Mouse (Mus musculus): ENCODE results near the gene Smg6. TPM values are rescaled to one million over a fixed set of nuclear protein-coding genes. Genes with fewer than 3 reads are reported as not detected.

Gene Smg6
- polyA plus RNA-seq (2014; fragmentation: Nextera tagmentation; extraction: Ambion mirVana): 14.0 and 15.9 TPM in 2 replicates

GRCm38 (mm10) chr11:74925577-74926387 lies at the start of gene Smg6, which contains the start of gene Srr:
Smg6 (plus strand) TSS chr11:74925823.
Srr (minus strand) TSS chr11:74925948.
- Histone ChIP-seq H3K4me3 (replicated peaks; ENCODE audit: low read depth, low read length) (peak within 1 kb of the TSS; percentile 89), H3K4me2 (ENCODE audit: low read length) (peak within 1 kb of the TSS; percentile 73), H3K9me3 (ENCODE audit: control insufficient read depth, low read length) (no peaks in the 10 kb centered on the region), H3K4me1 (ENCODE audit: control insufficient read depth, insufficient read depth, low read length) (peaks cover 16% of the 10 kb centered on the region), H3K27ac (replicated peaks; ENCODE audit: low read depth, low read length) (peak within 1 kb of the TSS; percentile 98), H3K36me3 (ENCODE audit: control insufficient read depth, insufficient read depth, low read length) (peaks cover 11% of the 10 kb centered on the region), H3K9ac (replicated peaks; ENCODE audit: low read length) (peak within 1 kb of the TSS; percentile 85), H3K27me3 (ENCODE audit: control insufficient read depth, insufficient read depth, low read length) (no peaks in the 10 kb centered on the region)
- peak; percentile 99 for DNase-seq
- ATAC-seq (ENCODE audit: low FRiP score, low TSS enrichment): peak; percentile 95
- under 1% methylated on average over 88 of the region's 88 CpGs for WGBS

GRCm38 (mm10) chr11:74876801-74877200 lies 48.8 kb upstream of the Smg6 start:
- Histone ChIP-seq H3K9ac (replicated peaks; ENCODE audit: low read length) (no peak overlapping the region), H3K4me1 (ENCODE audit: control insufficient read depth, insufficient read depth, low read length) (peaks cover 31% of the 10 kb centered on the region), H3K4me3 (replicated peaks; ENCODE audit: low read depth, low read length) (no peak overlapping the region), H3K36me3 (ENCODE audit: control insufficient read depth, insufficient read depth, low read length) (no peaks in the 10 kb centered on the region), H3K4me2 (ENCODE audit: low read length) (peak overlapping the region; percentile 41), H3K27ac (replicated peaks; ENCODE audit: low read depth, low read length) (peak overlapping the region; percentile 80), H3K9me3 (ENCODE audit: control insufficient read depth, low read length) (no peaks in the 10 kb centered on the region), H3K27me3 (ENCODE audit: control insufficient read depth, insufficient read depth, low read length) (no peaks in the 10 kb centered on the region)
- ATAC-seq (ENCODE audit: low FRiP score, low TSS enrichment): peak; percentile 88
- WGBS: 0% methylated on average over 9 of the region's 9 CpGs
- DNase-seq: peak; percentile 86

GRCm38 (mm10) chr11:74880999-74881398 lies 44.6 kb upstream of the Smg6 start:
- ATAC-seq (ENCODE audit: low FRiP score, low TSS enrichment) (no peak), DNase-seq (no peak)
- Histone ChIP-seq H3K4me1 (ENCODE audit: control insufficient read depth, insufficient read depth, low read length) (peaks cover 19% of the 10 kb centered on the region), H3K27ac (replicated peaks; ENCODE audit: low read depth, low read length) (no peak overlapping the region), H3K9me3 (ENCODE audit: control insufficient read depth, low read length) (no peaks in the 10 kb centered on the region), H3K36me3 (ENCODE audit: control insufficient read depth, insufficient read depth, low read length) (peaks cover 12% of the 10 kb centered on the region), H3K4me3 (replicated peaks; ENCODE audit: low read depth, low read length) (no peak overlapping the region), H3K27me3 (ENCODE audit: control insufficient read depth, insufficient read depth, low read length) (no peaks in the 10 kb centered on the region), H3K9ac (replicated peaks; ENCODE audit: low read length) (no peak overlapping the region), H3K4me2 (ENCODE audit: low read length) (no peak overlapping the region)
- WGBS: 89% methylated on average over 9 of the region's 9 CpGs

GRCm38 (mm10) chr11:74881979-74882378 lies 43.6 kb upstream of the Smg6 start:
- 56% methylated on average over 14 of the region's 14 CpGs for WGBS

GRCm38 (mm10) chr11:74883098-74883497 lies 42.5 kb upstream of the Smg6 start:
- ATAC-seq (ENCODE audit: low FRiP score, low TSS enrichment) (no peak), DNase-seq (peak; percentile 25)
- H3K9ac ChIP-seq (replicated peaks; ENCODE audit: low read length): no peak overlapping the region
- no peak overlapping the region for H3K4me3 ChIP-seq (replicated peaks; ENCODE audit: low read depth, low read length)
- no peaks in the 10 kb centered on the region for H3K9me3 ChIP-seq (ENCODE audit: control insufficient read depth, low read length)
- no peaks in the 10 kb centered on the region for H3K27me3 ChIP-seq (ENCODE audit: control insufficient read depth, insufficient read depth, low read length)
- WGBS: 95% methylated on average over 10 of the region's 10 CpGs
- no peak overlapping the region for H3K4me2 ChIP-seq (ENCODE audit: low read length)
- H3K4me1 ChIP-seq (ENCODE audit: control insufficient read depth, insufficient read depth, low read length): no peaks in the 10 kb centered on the region
- H3K27ac ChIP-seq (replicated peaks; ENCODE audit: low read depth, low read length): no peak overlapping the region
- H3K36me3 ChIP-seq (ENCODE audit: control insufficient read depth, insufficient read depth, low read length): peaks cover 12% of the 10 kb centered on the region

More at GRCm38 (mm10) chr11:74881979-74882378, 43.6 kb upstream of the Smg6 start:
- H3K36me3 ChIP-seq (ENCODE audit: control insufficient read depth, insufficient read depth, low read length): peaks cover 12% of the 10 kb centered on the region
- no peak overlapping the region for H3K9ac ChIP-seq (replicated peaks; ENCODE audit: low read length)
- H3K4me2 ChIP-seq (ENCODE audit: low read length): no peak overlapping the region
- peak; percentile 35 for DNase-seq
- no peak for ATAC-seq (ENCODE audit: low FRiP score, low TSS enrichment)
- no peaks in the 10 kb centered on the region for H3K27me3 ChIP-seq (ENCODE audit: control insufficient read depth, insufficient read depth, low read length)
- no peaks in the 10 kb centered on the region for H3K9me3 ChIP-seq (ENCODE audit: control insufficient read depth, low read length)
- peak overlapping the region; percentile 55; the same call in 1 of the 2 replicates for H3K27ac ChIP-seq (replicated peaks; ENCODE audit: low read depth, low read length)
- H3K4me3 ChIP-seq (replicated peaks; ENCODE audit: low read depth, low read length): no peak overlapping the region
- H3K4me1 ChIP-seq (ENCODE audit: control insufficient read depth, insufficient read depth, low read length): peaks cover 9% of the 10 kb centered on the region

- no peaks in the 10 kb centered on the region for H3K9me3 ChIP-seq (ENCODE audit: control insufficient read depth, low read length)
- ATAC-seq (ENCODE audit: low FRiP score, low TSS enrichment): no peak
- H3K4me2 ChIP-seq (ENCODE audit: low read length): no peak overlapping the region
- H3K36me3 ChIP-seq (ENCODE audit: control insufficient read depth, insufficient read depth, low read length): peaks cover 3% of the 10 kb centered on the region; the same call in 1 of the 2 replicates
- DNase-seq: no peak
- H3K27me3 ChIP-seq (ENCODE audit: control insufficient read depth, insufficient read depth, low read length): no peaks in the 10 kb centered on the region
- H3K4me1 ChIP-seq (ENCODE audit: control insufficient read depth, insufficient read depth, low read length): peaks cover 13% of the 10 kb centered on the region; the same call in 1 of the 2 replicates
- H3K4me3 ChIP-seq (replicated peaks; ENCODE audit: low read depth, low read length): no peak overlapping the region
- H3K27ac ChIP-seq (replicated peaks; ENCODE audit: low read depth, low read length): no peak overlapping the region
- 90% methylated on average over 4 of the region's 4 CpGs for WGBS
- H3K9ac ChIP-seq (replicated peaks; ENCODE audit: low read length): no peak overlapping the region
Measured at GRCm38 (mm10) chr11:74894619-74895018, 31.0 kb upstream of the Smg6 start.

- no peaks in the 10 kb centered on the region for H3K27me3 ChIP-seq (ENCODE audit: control insufficient read depth, insufficient read depth, low read length)
- H3K4me2 ChIP-seq (ENCODE audit: low read length): peak overlapping the region; percentile 92
Measured at GRCm38 (mm10) chr11:74895980-74896900, 29.4 kb upstream of the Smg6 start.

GRCm38 (mm10) chr11:74896901-74897677 lies 28.5 kb upstream of the Smg6 start, which contains the start of gene Sgsm2:
Sgsm2 (minus strand) TSS chr11:74897060.
- ATAC-seq (ENCODE audit: low FRiP score, low TSS enrichment): peak; percentile 83
- WGBS: under 1% methylated on average over 60 of the region's 74 CpGs
- H3K4me1 ChIP-seq (ENCODE audit: control insufficient read depth, insufficient read depth, low read length): peaks cover 13% of the 10 kb centered on the region; the same call in 1 of the 2 replicates

More at GRCm38 (mm10) chr11:74895980-74896900, 29.4 kb upstream of the Smg6 start:
- WGBS: under 1% methylated on average over 54 of the region's 55 CpGs
- ATAC-seq (ENCODE audit: low FRiP score, low TSS enrichment) (peak; percentile 63), DNase-seq (peak; percentile 75)
- Histone ChIP-seq H3K4me1 (ENCODE audit: control insufficient read depth, insufficient read depth, low read length) (peaks cover 13% of the 10 kb centered on the region; the same call in 1 of the 2 replicates), H3K4me3 (replicated peaks; ENCODE audit: low read depth, low read length) (peak overlapping the region; percentile 86), H3K27ac (replicated peaks; ENCODE audit: low read depth, low read length) (peak overlapping the region; percentile 93), H3K9ac (replicated peaks; ENCODE audit: low read length) (peak overlapping the region; percentile 89), H3K36me3 (ENCODE audit: control insufficient read depth, insufficient read depth, low read length) (peaks cover 19% of the 10 kb centered on the region), H3K9me3 (ENCODE audit: control insufficient read depth, low read length) (no peaks in the 10 kb centered on the region)

More at GRCm38 (mm10) chr11:74896901-74897677, 28.5 kb upstream of the Smg6 start, which contains the start of gene Sgsm2:
- Histone ChIP-seq H3K27ac (replicated peaks; ENCODE audit: low read depth, low read length) (peak within 1 kb of the TSS; percentile 93), H3K36me3 (ENCODE audit: control insufficient read depth, insufficient read depth, low read length) (peaks cover 28% of the 10 kb centered on the region), H3K4me2 (ENCODE audit: low read length) (peak within 1 kb of the TSS; percentile 92), H3K4me3 (replicated peaks; ENCODE audit: low read depth, low read length) (peak within 1 kb of the TSS; percentile 86), H3K27me3 (ENCODE audit: control insufficient read depth, insufficient read depth, low read length) (no peaks in the 10 kb centered on the region), H3K9ac (replicated peaks; ENCODE audit: low read length) (peak within 1 kb of the TSS; percentile 89), H3K9me3 (ENCODE audit: control insufficient read depth, low read length) (no peaks in the 10 kb centered on the region)
- peak; percentile 86 for DNase-seq
